Mouse (Mus musculus): Measurements from ENCODE around the gene Ppp4r2. TPM values are rescaled to one million over a fixed set of nuclear protein-coding genes. Genes with fewer than 3 reads are reported as not detected.

The Ppp4r2 gene
- polyA plus RNA-seq, 2 experiments = 10.6 to 13.6 TPM

GRCm38 (mm10) chr6:100895183-100895582 is 61.8 kb downstream of the Ppp4r2 start:
- no peaks in the 10 kb centered on the region for H3K27me3 ChIP-seq (ENCODE audit: control insufficient read depth, insufficient read depth, low read length)
- 33% methylated on average over 8 of the region's 8 CpGs for WGBS (ENCODE audit: insufficient replicate concordance)
- H3K9me3 ChIP-seq (ENCODE audit: control insufficient read depth, low read length) = no peaks in the 10 kb centered on the region
- H3K9ac ChIP-seq (replicated peaks) = no peak overlapping the region
- no peak overlapping the region for H3K4me2 ChIP-seq (ENCODE audit: low read depth)
- no peaks in the 10 kb centered on the region for H3K36me3 ChIP-seq (replicated peaks; ENCODE audit: control insufficient read depth, insufficient read depth, low read depth)
- DNase-seq (ENCODE audit: low read depth in 3 of 3, low spot score in 3 of 3) (no peak), ATAC-seq (ENCODE audit: insufficient read depth) (no peak)
- TF ChIP-seq EP300 (IDR thresholded peaks at IDR 0.05; ENCODE audit: low read depth) (no peak), CTCF (IDR thresholded peaks at IDR 0.05; ENCODE audit: low read depth) (no peak)
- no peak overlapping the region for H3K27ac ChIP-seq
- no peak overlapping the region for H3K4me3 ChIP-seq (ENCODE audit: insufficient read depth in 1 of 2, low read depth in 2 of 2, low read length in 2 of 2)
- no peaks in the 10 kb centered on the region for H3K4me1 ChIP-seq (replicated peaks; ENCODE audit: control insufficient read depth in 2 of 2, insufficient read depth in 2 of 2, low read length in 1 of 2)

- no peak overlapping the region for H3K4me3 ChIP-seq (ENCODE audit: insufficient read depth in 1 of 2, low read depth in 2 of 2, low read length in 2 of 2)
- TF ChIP-seq EP300 (IDR thresholded peaks at IDR 0.05; ENCODE audit: low read depth) (no peak), CTCF (IDR thresholded peaks at IDR 0.05; ENCODE audit: low read depth) (no peak)
- H3K4me2 ChIP-seq (ENCODE audit: low read depth) = no peak overlapping the region
- H3K9ac ChIP-seq (replicated peaks) = no peak overlapping the region
- no peak overlapping the region for H3K27ac ChIP-seq
- DNase-seq (ENCODE audit: low read depth in 3 of 3, low spot score in 3 of 3) (no peak), ATAC-seq (ENCODE audit: insufficient read depth) (no peak)
- H3K4me1 ChIP-seq (replicated peaks; ENCODE audit: control insufficient read depth in 2 of 2, insufficient read depth in 2 of 2, low read length in 1 of 2) = no peaks in the 10 kb centered on the region
- H3K9me3 ChIP-seq (ENCODE audit: control insufficient read depth, low read length) = no peaks in the 10 kb centered on the region
- no peaks in the 10 kb centered on the region for H3K27me3 ChIP-seq (ENCODE audit: control insufficient read depth, insufficient read depth, low read length)
- no peaks in the 10 kb centered on the region for H3K36me3 ChIP-seq (replicated peaks; ENCODE audit: control insufficient read depth, insufficient read depth, low read depth)
- 36% methylated on average over 5 of the region's 5 CpGs for WGBS (ENCODE audit: insufficient replicate concordance)
Observed at GRCm38 (mm10) chr6:100896883-100897282, 63.5 kb downstream of the Ppp4r2 start.

- ATAC-seq (ENCODE audit: insufficient read depth) (no peak), DNase-seq (ENCODE audit: low read depth in 3 of 3, low spot score in 3 of 3) (no peak)
- Histone ChIP-seq H3K27me3 (ENCODE audit: control insufficient read depth, insufficient read depth, low read length) (no peaks in the 10 kb centered on the region), H3K4me3 (ENCODE audit: insufficient read depth in 1 of 2, low read depth in 2 of 2, low read length in 2 of 2) (no peak overlapping the region), H3K36me3 (replicated peaks; ENCODE audit: control insufficient read depth, insufficient read depth, low read depth) (no peaks in the 10 kb centered on the region), H3K4me2 (ENCODE audit: low read depth) (no peak overlapping the region), H3K9ac (replicated peaks) (no peak overlapping the region), H3K4me1 (replicated peaks; ENCODE audit: control insufficient read depth in 2 of 2, insufficient read depth in 2 of 2, low read length in 1 of 2) (no peaks in the 10 kb centered on the region), H3K9me3 (ENCODE audit: control insufficient read depth, low read length) (no peaks in the 10 kb centered on the region), H3K27ac (no peak overlapping the region)
- TF ChIP-seq EP300 (IDR thresholded peaks at IDR 0.05; ENCODE audit: low read depth) (no peak), CTCF (IDR thresholded peaks at IDR 0.05; ENCODE audit: low read depth) (no peak)
- WGBS (ENCODE audit: insufficient replicate concordance) = 52% methylated on average over 5 of the region's 5 CpGs
Observed at GRCm38 (mm10) chr6:100904463-100904862, 71.0 kb downstream of the Ppp4r2 start.

GRCm38 (mm10) chr6:100910136-100910675 is 76.8 kb downstream of the Ppp4r2 start:
- WGBS (ENCODE audit: insufficient replicate concordance) = 71% methylated on average over 2 of the region's 2 CpGs
- Histone ChIP-seq H3K4me1 (replicated peaks; ENCODE audit: control insufficient read depth in 2 of 2, insufficient read depth in 2 of 2, low read length in 1 of 2) (no peaks in the 10 kb centered on the region), H3K4me2 (ENCODE audit: low read depth) (no peak overlapping the region), H3K36me3 (replicated peaks; ENCODE audit: control insufficient read depth, insufficient read depth, low read depth) (no peaks in the 10 kb centered on the region), H3K9ac (replicated peaks) (no peak overlapping the region), H3K27ac (no peak overlapping the region), H3K9me3 (ENCODE audit: control insufficient read depth, low read length) (no peaks in the 10 kb centered on the region), H3K27me3 (ENCODE audit: control insufficient read depth, insufficient read depth, low read length) (no peaks in the 10 kb centered on the region), H3K4me3 (ENCODE audit: insufficient read depth in 1 of 2, low read depth in 2 of 2, low read length in 2 of 2) (no peak overlapping the region)
- ATAC-seq (ENCODE audit: insufficient read depth) (no peak), DNase-seq (ENCODE audit: low read depth in 3 of 3, low spot score in 3 of 3) (no peak)
- TF ChIP-seq EP300 (IDR thresholded peaks at IDR 0.05; ENCODE audit: low read depth) = no peak
- no peak for TF ChIP-seq CTCF (IDR thresholded peaks at IDR 0.05; ENCODE audit: low read depth)

Other genes with a start within 250 kb of the Ppp4r2 start
- gene Shq1, start 162.5 kb upstream of the Ppp4r2 start, polyA plus RNA-seq (2012; rRNA removed) = 5.2 and 5.8 TPM in 2 replicates
- gene Shq1, start 162.5 kb upstream of the Ppp4r2 start, polyA plus RNA-seq (2014; fragmentation: Nextera tagmentation; extraction: Ambion mirVana) = 8.7 and 10.6 TPM in 2 replicates
- gene Gxylt2, start 128.9 kb upstream of the Ppp4r2 start, polyA plus RNA-seq (2012; rRNA removed) = 0.01 and 0.04 TPM in 2 replicates
- not detected in 2 replicates for gene Gxylt2, start 128.9 kb upstream of the Ppp4r2 start, polyA plus RNA-seq (2014; fragmentation: Nextera tagmentation; extraction: Ambion mirVana)

Measured in liver, embryonic 14.5 days (tissue).